Mouse (Mus musculus): ENCODE results near the gene Amz1.

Gene Amz1

DNA sequence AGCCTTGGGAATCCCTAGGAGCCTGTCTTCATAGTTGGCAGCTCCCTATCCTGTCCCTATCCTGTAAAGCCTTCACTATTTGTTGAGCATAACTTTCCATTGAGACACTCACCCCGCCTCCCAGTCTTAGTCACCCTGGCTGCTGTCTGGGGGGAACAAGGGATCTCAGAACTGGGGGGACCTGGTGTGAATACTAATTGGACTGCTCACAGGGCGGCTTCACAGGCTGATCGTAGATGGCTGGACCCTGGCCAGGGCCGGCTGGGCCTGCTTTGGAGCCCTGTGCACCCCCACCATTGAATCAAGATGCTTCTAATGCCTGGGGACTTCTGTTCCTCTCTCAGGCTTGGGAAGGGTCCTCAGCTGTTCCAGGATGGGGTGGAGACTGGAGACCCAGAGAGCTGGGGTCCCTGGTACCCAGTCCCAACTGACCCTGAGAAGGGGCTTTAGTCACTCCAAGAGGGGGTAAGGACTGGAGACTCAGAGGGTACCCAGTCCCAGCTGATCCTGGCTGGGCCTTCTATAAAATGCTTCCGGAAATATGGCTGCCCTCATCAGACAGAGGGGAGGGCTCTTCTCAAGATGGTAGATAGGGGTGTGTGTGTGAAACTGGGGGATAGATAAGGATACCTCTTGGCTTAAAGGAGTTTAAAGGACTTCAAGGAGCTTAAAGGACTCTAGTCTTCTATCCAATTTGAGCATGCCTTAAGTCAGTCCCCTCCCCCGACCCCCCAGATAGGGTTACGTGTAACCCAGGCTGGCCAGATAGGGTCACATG lies 2.3 kb downstream of the Amz1 start:
- no peak for DNase-seq

DNA sequence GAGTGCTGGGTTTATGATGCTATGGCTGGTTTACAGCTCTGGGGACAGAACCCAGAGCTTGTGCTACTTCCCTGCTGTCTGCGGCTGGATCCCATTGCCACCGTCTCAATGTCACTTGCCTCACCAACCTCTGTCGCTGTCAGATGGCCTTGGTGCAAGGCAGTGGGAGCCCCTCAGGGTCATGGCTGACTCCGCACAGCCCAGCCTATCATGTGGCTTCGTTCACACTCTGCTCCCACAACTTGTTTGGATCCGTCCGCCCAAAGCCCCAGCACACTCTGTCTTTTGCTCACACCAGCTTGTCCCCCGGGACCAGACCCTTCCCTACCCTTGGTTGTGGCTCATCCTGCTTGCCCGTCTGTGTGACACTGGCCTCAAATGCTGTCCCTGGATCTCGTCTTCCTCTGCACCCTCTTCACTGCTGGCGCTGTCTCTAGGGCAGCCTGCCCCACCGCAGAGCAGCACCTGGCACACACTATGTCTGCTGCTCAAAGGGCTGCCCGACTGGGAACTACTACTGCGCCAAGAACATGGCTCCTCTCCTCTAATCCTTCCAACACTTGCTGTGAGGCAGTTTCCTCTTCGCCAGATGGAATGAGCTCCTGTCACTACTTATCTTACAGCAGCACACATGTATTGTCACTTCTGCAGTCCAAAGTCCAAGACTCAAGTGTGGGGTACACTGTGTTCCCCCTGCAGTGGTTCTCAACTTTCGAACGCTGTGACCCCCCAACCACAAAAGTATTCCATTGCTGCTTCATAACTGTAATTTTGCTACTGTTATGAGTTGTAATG lies 3.2 kb downstream of the Amz1 start:
- no peak for DNase-seq

DNA sequence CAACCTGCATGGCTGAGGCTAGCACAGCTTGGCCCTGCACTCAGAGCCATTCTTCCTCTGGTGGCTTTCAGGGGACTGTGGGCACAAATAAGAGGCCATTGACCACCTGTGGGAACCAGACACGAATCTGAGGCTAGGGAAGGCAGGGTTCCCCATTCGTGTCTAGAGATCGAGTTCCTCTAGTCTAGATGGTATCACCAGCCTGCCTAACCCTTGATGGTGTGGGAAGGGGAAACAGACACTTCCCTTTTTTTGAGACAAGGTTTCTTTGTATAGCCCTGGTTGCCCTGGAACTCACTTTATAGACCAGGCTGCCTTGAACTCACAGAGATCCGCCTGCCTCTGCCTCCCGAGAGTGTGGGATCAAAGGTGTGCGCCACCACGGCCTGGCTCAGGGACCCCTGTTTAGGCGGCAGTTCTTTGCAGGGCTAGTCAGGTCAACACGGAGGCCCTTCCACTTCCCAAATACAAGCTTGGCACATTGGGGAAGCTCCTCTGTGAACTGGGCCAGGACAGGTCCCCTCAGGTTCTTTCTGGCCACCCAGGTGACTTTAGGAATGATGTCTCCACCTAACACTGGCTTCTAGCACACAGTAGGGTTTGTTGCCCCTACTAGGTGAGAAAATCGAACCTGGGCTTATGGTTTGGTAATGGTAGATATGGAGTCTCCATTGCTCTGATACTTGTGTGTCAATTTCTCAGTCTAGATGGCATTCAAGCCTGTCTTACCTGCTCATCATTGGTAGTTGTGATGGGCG lies 7.3 kb downstream of the Amz1 start:
- DNase-seq = no peak

DNA sequence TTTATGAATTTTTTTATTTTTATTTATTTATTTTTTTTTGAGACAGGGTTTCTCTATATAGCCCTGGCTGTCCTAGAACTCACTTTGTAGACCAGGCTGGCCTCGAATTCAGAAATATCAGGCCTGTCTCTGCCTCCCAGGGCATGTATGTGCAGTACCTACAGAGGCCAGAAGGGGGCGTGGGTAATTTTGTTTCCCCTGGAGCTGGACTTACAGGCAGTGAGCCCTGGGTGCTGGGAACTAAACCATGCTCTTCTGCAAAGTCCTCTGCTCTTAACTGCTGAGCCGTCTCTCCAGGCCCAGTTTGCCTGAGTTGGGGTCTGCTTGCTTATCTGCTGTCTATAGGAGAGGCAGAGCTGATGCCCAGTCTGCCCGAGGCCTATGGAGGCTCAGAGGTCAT lies 8.3 kb downstream of the Amz1 start:
- DNase-seq = no peak

DNA sequence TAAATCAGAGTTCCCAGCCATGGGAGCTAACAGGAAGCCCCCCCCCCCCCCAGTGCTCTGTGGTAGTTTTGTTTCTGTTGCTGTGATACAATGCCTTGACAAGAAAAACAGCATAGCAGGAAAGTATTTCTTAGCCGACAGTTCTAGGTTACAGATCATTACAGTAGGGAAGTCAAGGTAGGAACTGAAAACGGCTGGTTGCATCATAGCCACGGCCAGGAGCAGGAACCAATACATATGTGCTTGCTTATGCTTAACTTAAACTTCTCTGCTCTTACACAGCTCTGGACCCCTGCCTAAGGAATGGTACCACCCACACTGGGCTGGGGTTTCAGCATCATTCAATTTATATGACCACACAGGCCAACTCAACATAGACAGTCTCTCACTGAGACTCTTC lies 9.4 kb downstream of the Amz1 start:
- DNase-seq = no peak

DNA sequence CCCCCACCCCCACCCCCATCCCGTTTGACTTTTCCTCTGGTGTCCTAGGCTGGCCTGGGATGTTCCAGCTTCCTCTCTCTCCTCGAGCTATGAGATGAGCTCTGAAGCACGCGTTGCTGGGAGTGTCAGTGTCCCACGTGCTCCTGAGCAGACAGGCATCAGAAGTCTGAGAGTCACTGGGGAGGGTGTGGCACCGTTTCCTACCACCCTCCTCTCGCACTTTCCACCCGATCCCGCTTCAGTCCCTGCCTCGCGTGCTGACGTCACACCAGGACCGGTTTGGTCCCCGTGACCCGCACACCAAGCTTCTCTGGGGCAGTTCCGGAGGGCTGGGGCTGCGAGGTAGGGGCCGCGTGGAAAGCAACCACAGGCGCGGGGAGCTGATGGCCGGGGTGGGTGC lies 11.4 kb downstream of the Amz1 start:
- no peak for DNase-seq

DNA sequence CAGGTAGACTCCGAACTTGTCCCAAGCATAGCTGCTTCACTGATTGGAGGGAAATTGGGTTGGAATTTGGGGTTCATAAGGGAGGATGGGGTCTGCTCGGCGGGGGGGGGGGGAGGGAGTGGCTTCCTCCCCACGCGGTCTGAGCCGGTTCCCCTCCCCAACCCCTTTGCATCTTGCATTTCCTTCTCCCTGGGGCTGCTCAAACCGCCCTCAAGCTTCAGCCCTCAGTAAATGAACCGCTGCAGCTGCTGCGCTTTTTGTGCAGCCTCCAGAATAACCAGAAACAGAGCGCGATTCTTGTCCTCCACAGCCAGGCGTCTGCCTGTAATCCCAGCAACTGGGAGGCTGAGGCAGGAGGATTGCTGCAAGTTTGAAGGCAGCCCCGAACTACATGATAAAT lies 12.2 kb downstream of the Amz1 start:
- no peak for DNase-seq

DNA sequence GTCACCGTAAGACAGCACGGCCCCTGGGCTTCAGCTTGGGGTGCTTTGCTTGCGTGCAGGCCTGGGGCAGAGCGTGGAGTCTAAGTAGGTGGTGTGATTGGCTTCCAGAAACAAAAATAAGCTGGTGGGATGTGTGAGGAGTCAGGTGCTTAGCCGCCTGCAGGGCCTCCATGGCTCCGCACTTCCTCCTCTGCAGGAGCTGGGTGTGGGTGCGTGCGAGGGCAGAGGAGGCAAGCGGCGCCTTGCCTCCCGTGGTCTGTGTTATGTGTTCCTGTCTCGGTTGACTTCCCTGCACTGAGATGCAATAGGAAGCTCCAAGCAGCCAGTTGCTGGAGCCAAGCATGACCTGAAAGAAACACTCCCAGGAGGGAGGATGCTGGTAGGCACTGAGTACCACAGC lies 15.9 kb downstream of the Amz1 start:
- DNase-seq = no peak

DNA sequence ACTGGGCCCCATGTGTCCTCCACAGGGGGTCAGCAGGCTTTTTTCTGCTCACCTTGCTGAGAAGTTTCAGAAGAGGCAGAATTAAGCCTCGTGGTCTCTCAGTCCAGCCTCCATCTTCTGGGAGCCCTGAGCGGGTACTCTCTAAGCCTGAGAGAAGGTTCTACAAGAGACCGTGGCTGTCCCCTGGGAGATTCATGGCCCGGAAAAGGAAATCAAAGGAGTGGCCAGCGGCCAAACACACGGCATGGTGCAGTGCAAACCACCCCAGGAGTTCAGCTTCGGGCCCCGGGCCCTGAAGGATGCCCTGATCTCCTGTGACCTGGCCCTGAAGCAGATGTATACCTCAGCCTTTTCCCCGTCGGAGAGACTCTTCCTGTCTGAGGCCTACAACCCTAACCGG lies 17.1 kb downstream of the Amz1 start:
- DNase-seq = no peak

DNA sequence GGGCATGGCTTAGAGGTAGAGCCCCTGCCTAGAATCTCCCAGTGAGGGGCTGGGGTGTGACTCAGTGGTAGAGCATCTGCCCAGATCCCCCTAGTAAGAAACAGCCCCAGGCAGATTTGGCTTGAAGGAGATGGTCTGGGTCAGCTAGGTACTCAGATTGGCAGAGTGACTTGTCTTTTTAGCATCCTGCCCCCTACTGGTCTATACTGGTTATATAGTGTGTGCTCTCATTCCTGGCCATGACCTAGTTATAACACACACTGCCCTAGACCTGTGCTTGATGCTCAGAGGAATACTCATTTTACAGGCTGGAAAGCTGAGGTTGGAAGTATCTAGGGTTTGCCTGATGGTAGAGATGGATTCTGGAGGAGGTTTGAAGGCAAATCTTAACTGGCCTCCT lies 17.9 kb downstream of the Amz1 start:
- DNase-seq = peak; percentile 36

DNA sequence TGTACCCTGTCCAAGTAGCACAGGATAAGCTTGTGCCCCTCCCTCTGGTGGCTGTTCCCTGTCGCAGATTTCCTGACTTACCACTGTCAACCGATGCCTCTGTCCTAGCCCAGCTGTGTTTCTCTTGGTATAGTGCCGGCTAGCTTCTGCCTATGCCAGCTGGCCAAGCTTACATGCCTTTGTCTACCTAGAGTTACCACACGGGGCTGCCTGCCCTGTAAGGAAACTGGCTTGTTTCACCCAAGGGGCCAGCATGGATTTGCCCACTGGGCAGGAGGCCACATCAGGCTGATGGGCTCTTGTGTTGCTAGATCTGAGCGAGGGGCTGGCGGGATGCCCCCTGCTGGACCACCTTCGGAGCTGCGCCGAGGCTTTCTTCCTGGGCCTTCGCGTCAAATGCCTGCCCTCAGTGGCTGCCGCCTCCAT lies 19.8 kb downstream of the Amz1 start:
- DNase-seq = no peak

DNA sequence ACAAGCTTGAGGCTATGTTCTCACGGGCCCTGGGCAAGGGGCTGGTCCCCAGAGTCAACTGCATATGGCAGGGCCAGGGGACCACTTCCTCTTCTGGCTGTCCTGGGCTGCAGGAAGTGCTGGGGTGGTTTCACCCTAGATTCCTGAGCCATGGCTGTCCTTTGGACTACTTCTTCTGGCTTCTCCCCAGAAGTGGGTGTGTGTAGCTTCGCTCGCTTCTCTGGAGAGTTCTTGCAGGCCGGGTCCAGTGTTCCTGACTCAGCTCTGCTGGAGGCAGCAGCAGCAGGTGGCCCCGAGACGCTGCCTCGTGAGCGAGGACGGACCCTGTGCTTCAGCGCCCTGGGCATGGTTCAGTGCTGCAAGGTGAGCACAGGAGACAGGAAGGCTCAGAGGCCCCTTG lies 24.5 kb downstream of the Amz1 start:
- no peak for DNase-seq

DNA sequence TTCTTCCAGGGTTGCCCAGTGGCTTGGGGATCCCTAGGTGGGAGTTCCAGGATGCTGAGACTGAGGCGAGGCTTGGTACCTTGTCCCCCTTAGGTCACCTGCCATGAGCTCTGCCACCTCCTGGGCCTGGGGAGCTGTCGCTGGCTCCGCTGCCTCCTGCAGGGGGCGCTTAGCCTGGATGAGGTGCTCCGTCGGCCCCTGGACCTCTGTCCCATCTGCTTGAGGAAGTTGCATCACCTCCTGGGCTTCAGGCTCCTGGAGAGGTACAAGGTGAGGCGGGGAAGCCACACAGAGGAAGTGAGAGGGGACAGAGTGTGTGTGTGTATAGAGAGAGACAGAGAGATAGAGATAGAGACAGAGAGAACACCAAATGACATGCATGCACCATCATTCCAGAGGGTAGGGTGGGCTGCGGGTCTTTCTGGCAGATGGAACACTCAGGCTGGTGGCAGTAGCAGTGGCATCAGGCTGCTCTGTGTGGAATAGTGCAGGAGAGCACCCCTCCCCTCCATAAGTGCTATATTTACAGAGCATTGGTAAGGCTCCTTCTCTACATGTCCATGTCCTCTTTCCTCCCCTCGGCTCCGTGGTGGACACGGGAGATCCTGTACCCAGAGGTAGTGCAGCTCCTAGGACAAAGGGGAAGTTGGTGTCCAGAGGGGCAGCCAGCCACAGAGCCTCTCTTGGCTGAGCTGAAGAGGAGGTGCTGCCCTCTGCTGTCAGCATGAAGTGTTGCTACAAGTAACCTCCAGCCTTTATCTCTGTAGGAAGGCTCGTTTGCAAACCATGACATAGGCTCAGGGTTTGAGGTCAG lies 25.3 kb downstream of the Amz1 start:
- DNase-seq = peak; percentile 78

DNA sequence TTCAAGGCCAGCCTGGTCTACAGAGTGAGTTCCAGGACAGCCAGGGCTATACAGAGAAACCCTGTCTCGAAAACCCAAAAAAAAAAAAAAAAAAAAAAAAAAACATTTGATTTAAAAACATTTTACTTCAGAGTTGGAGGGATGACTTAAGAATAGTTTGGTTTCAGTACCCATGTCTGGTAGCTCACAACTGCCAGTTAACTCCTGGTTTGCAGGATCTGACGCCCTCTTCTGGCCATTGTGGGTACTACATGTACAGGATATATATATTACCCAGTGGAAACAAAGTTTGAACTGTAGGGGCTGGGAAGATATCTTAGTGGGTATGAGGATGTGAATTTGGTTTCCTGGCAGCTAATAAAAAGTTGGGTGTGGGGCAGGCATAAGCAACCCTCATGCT lies 27.0 kb downstream of the Amz1 start:
- DNase-seq = peak; percentile 31

DNA sequence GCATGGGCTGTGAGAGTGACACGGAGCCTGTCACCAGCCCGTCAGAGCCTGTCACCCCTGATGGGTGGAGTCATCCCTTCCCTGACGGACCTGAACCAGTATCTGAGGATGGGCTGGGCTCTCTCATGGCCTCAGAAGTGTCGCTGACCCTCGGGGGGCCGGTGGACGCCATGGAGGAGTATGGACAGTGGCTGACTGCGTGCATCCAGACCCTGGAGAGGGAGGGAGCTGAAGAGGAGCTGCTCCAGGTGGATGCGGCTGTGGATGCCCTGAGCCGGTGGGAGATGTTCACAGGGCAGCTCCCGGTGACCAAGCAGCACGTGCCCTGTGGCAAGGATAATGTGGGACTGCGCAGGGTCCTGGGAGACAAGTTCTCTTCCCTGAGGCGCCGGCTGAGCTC lies 28.1 kb downstream of the Amz1 start:
- no peak for DNase-seq

DNA sequence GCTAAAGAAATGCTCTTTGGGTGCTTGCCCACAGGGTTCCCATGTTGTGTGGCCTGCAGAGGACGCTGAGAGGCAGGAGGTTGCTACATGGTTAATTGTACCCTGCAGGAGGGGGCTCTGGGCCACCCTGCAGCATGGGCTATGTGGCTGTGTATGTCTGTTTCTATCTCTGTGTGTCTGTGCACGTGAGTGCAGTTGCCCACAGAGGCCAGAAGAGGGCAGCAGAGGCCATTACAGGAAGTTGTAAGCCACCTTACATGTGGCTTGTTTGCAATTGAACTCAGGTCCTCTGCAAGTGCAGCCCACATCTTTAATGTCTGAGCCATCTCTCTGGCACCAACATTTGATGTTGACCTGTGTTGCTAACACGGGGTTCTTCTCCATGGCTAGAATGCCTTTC lies 28.7 kb downstream of the Amz1 start:
- no peak for DNase-seq

DNA sequence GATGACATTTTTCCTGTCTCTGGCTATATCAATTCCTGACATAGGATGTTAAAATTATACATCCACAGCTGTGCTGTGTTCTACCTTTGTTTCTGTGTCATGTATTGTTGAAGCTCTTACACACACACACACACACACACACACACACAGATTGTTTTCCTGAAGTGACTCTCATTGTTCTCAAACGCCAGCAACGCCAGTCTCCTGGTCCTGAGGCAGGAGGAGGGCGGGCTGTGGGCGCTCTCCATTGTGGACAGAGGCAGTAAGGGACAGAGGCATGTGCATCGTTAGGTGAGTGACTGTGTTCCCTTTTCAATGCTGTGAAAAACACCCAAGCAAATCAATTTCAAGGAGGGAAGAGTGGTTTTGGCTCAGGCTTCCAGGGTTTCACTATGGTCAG lies 29.3 kb downstream of the Amz1 start:
- DNase-seq = no peak

DNA sequence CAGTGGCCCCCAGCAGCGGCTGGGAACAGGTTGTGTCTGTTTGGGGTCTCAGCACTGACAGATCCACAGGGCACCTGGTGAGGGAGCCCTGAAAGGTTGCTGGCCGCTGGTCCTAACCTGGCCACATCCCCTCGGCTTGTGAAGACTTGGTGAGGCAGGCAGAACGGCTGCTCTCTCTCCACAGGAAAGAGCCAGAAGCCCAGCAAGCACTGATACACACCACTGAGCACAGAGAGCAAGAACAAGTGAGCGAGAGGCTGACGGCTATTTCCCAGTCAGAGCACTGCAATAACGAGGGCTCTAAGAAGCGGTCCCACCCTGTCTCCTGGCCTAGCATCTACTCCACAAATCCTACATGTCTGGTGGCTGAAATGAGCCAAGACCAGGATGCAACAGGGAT lies 34.9 kb downstream of the Amz1 start:
- no peak for DNase-seq

DNA sequence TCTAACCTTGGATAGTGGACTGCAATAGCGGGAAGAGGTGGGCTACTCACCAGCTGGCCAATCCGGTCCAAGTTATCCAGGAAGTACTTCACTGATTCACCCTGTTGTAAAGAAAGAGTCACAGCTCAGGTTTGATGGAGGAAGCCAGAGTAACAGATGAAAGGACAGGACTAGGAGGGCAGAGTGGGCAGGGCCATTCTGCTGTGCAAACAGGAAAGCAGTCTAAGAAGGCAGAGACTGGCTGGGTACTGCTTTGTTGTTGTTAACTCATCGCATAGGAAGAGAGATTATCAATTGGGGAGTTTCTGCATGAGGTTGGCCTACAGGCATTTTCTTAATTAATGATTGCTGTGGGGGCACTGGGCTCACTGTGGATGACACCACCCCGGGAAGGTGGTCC lies 38.6 kb downstream of the Amz1 start:
- DNase-seq = no peak

DNA sequence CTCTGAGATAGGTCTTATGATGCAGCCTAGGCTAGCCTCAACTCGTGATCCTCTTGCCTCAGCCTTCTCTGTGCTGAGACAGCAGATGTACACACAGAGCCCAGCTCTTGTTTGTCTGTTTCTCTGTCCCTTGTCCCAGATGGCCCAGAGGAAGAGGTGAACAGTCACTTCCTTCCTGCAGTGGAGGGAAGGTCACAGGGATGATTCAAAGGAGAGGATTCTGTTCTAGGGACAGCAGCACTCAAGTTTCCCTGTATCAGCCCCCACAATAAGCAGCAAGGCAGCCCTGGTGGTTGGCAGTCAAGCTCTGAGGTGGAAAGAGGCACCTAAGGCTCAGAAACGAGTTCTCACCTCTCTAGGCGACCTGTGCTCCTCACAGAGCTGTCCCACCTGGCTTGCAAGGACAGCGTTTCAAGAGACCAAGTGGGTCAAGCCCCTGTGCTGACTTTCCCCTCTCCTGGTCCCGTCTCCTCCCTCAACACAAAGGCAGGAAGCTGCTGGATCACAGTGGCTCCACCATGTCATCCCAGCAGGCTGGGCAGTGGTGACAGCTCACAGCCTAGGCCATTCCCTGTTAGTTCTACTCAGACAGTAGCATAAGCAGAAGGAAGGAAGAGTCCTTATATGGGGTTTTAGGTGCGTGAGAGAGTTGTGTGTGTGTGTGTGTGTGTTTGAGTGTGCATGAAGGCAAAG lies 41.1 kb downstream of the Amz1 start:
- DNase-seq = no peak

DNA sequence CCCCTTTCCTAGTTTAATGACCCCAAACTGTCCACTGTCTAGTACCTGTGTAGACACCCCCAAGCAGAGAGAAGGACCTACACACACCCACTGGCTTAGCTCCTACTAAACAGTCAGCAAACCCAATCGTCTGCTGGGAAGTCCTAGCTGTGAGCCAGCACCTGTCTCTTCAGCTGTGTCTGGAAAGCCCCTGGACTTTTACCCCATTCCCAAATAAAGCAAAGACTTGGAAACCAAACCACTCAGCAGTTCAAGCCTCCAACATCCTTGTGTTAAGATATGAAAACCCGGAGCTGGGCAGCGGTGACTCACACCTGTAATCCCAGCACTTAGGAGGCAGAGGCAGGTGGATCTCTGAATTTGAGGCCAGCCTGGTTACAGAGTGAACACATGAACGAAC lies 42.6 kb downstream of the Amz1 start:
- DNase-seq = no peak

DNA sequence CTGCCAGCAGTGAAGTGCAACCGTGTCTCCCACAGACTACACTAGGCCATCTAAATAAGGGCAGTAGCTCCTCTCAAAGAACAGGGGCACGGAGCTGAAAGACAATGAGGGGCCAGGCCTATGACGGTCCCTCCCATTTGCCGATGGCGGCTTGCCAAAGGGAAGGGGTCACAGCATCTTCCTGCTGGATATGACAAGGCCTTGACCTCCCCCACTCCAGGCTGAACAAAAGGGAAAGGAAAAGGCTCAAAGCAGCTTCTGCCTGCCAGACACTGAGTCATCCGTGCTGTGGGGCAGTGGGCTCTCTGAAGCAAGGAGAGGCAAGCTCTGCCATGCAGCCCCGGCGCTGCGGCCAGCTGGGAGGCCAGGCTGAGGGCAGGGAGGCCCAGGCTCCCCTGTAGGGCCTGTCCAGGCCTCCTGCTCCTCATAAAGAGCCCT lies 43.8 kb downstream of the Amz1 start:
- DNase-seq = peak; percentile 48

Measured in cerebellum, adult 9-10 months (tissue).